Mouse (Mus musculus): ENCODE data around the gene Hacd3. TPM values are rescaled to one million over a fixed set of nuclear protein-coding genes. Genes with fewer than 3 reads are reported as not detected.

The Hacd3 gene
- polyA plus RNA-seq, 1 experiment from 2014 or later, result 105 TPM

DNA sequence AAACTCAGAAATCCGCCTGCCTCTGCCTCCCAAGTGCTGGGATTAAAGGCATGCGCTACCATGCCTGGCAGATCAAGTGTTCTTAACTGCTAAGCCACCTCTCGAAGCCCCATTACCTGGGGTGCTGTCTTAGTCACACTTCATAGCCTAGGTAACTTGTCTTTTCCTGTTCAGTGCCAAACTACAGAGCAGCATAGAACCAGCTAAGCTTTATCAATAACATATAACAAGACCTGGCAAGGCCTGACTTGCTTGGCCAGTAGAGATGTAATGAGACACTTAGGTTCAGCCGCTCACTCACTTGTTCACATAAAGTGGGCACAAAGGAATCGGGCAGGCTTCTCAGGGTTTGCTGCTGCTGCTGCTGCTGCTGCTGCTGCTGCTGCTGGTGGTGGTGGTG, 6.8 kb upstream of the Hacd3 start:
- H3K4me1 ChIP-seq, result peaks cover 13% of the 10 kb centered on the region
- peaks cover 8% of the 10 kb centered on the region for H3K27me3 ChIP-seq (ENCODE audit: poor library complexity, severe bottlenecking)
- H3K36me3 ChIP-seq (replicated peaks), result no peaks in the 10 kb centered on the region
- no peak overlapping the region for H3K27ac ChIP-seq
- 95% methylated on average over 5 of the region's 5 CpGs for WGBS
- no peak overlapping the region for H3K4me3 ChIP-seq
- no peaks in the 10 kb centered on the region for H3K9me3 ChIP-seq
- no peak for DNase-seq (ENCODE audit: extremely low spot score, low spot score)

DNA sequence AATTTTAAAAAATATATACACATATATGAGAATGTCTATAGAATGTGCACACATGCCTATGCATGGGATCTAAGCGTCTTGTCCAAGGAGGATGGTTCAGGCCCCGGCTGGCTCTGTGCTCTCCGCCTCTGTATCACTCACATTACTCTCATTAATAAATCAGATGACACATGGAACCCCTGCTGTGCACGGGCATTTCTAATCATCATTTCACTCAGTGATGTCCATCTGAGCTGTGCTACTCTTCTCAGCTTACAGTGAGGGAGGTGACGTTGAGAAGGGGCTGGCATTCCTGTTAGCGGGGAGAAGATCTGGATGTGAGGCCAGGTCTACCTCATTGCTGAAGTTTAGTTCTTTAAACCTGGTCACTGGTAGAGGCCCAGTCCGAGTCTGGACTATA, 5.7 kb upstream of the Hacd3 start:
- Histone ChIP-seq H3K4me3 (no peak overlapping the region), H3K4me1 (peaks cover 9% of the 10 kb centered on the region), H3K27me3 (ENCODE audit: poor library complexity, severe bottlenecking) (peaks cover 18% of the 10 kb centered on the region), H3K36me3 (replicated peaks) (no peaks in the 10 kb centered on the region), H3K9me3 (no peaks in the 10 kb centered on the region), H3K27ac (no peak overlapping the region)
- no peak for DNase-seq (ENCODE audit: extremely low spot score, low spot score)
- WGBS, result 90% methylated on average over 7 of the region's 7 CpGs

DNA sequence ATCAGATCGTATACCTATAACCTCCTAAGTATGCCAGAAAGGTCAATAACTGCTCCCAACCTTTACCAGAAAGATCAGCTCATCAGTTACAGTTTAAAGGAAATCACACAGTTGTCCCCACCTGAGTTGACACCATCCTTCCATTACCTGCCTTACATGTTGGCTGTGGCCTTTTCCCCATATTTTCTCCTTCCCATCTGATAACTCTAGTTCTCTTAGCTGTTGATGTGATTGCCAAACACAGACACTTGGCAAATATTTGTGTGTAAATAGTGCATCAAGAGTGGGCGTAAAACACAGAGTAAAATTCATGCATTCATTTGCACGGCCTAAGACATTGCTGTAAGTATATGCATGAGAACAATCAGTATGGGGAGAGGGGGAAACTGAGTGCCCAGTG, 2.0 kb upstream of the Hacd3 start:
- 92% methylated on average over 3 of the region's 3 CpGs for WGBS
- DNase-seq (ENCODE audit: extremely low spot score, low spot score), result no peak
- H3K9me3 ChIP-seq, result no peaks in the 10 kb centered on the region
- H3K27ac ChIP-seq, result no peak overlapping the region
- H3K27me3 ChIP-seq (ENCODE audit: poor library complexity, severe bottlenecking), result peaks cover 18% of the 10 kb centered on the region
- H3K4me3 ChIP-seq, result no peak overlapping the region
- peaks cover 43% of the 10 kb centered on the region for H3K4me1 ChIP-seq
- H3K36me3 ChIP-seq (replicated peaks), result no peaks in the 10 kb centered on the region

DNA sequence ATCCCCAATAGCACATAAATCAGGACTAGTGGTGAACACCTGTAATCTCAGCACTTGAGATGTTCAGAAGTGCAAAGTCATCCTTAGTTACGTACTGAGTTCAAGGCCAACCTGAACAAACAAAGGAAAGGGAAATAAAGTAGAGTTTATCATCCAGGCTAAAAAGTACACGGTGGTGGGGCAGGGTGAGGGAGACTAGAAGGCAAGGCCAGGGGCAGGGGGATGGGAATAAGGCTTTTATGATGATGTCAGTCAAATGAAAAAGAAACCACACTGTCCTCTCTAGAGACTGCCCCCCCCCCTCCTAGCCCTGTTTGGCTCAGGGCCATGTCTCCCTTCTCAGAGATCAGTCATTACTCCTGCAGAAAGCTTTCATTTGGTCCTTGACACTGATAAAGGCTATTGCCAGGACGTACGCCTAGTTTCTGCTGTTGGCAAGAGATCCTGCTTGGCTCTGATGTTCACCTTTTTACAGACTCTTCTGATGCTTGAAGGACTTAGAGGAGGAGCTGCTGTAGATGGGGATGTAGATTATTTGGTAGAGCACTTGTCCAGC, 1.2 kb upstream of the Hacd3 start:
- Histone ChIP-seq H3K4me3 (no peak overlapping the region), H3K27ac (peak overlapping the region; percentile 91), H3K4me1 (peaks cover 48% of the 10 kb centered on the region), H3K27me3 (ENCODE audit: poor library complexity, severe bottlenecking) (peaks cover 18% of the 10 kb centered on the region), H3K36me3 (replicated peaks) (no peaks in the 10 kb centered on the region), H3K9me3 (no peaks in the 10 kb centered on the region)
- 90% methylated on average over 4 of the region's 4 CpGs for WGBS
- DNase-seq (ENCODE audit: extremely low spot score, low spot score), result no peak

DNA sequence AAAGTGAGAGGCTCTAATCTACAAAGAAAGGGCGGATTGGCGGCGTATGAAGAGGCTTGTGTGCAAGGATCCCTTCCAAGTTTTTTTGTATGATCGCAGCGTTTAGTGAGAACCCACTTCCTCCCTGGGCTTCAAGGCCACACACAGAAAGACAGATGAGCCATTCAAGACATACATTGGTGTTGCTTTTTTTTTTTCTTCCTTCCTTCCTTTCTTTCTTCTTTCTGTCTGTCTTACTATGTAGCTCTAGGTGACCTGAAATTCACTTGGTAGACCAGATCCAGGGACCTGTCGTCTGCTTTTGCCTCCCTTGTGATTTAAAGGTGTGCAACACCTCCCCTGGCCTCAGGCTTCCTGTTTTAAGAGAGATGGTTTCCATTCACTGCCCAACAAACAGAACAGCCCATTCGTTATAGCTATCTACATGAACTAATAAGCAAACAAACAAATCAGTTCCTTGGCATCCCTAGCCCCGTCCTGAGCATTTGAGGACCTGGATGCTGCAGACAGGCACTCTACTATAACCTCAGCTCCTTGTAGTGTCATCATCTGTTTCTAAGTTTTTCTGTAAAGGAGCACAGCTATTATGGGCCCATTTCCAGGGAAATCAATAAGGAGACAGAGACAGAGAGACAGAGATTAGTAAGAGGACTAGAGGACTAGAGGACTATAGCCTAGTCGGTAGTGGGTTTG, 540 bp upstream of the Hacd3 start:
- no peaks in the 10 kb centered on the region for H3K9me3 ChIP-seq
- 20% methylated on average over 9 of the region's 9 CpGs for WGBS
- peak overlapping the region; percentile 91 for H3K27ac ChIP-seq
- peaks cover 18% of the 10 kb centered on the region for H3K27me3 ChIP-seq (ENCODE audit: poor library complexity, severe bottlenecking)
- no peak for DNase-seq (ENCODE audit: extremely low spot score, low spot score)
- H3K36me3 ChIP-seq (replicated peaks), result no peaks in the 10 kb centered on the region
- peaks cover 49% of the 10 kb centered on the region for H3K4me1 ChIP-seq
- peak overlapping the region; percentile 74 for H3K4me3 ChIP-seq

DNA sequence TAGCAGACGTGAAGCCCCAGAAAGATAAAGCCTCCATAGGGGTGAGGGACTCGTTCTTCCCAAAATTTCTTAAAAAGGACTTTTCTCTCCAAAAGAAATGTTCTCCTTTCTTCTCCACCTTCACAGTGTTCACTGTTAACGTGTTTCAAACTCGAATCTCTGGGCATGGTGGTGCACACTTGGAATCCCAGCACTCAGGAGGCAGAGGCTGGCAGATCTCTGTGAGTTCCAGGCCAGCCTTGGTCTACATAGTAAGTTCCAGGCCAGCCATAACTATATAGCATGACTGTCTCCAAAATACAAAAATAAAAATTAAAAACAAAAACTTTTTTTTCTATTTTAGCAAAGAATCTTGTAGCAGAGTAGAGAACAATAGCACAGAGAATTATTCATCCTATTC, 1.4 kb downstream of the Hacd3 start:
- Histone ChIP-seq H3K27ac (no peak overlapping the region), H3K36me3 (replicated peaks) (peaks cover 5% of the 10 kb centered on the region), H3K9me3 (no peaks in the 10 kb centered on the region), H3K4me1 (peaks cover 59% of the 10 kb centered on the region), H3K4me3 (peak overlapping the region; percentile 74), H3K27me3 (ENCODE audit: poor library complexity, severe bottlenecking) (peaks cover 18% of the 10 kb centered on the region)
- WGBS, result 81% methylated on average over 4 of the region's 4 CpGs
- DNase-seq (ENCODE audit: extremely low spot score, low spot score), result no peak

DNA sequence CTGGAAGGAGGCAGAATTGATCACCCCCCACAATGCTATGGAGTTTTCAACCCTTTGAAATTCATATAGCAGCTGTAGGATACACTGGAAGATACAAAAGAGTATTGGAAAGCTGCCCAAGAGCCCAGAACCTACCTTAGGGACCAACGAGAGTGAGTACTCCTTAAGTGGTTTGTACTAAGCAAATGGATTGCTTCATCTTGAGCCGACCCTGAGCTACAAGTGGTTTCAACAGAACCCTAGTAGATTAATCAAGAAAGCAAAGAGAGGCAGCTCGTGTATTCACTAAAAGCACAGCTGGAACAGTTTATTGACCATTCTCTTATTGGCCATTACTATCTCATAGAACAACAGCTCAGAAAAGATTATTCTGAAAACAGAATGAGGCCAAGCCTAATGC, 2.3 kb downstream of the Hacd3 start:
- peaks cover 7% of the 10 kb centered on the region for H3K36me3 ChIP-seq (replicated peaks)
- H3K27ac ChIP-seq, result no peak overlapping the region
- peaks cover 18% of the 10 kb centered on the region for H3K27me3 ChIP-seq (ENCODE audit: poor library complexity, severe bottlenecking)
- no peak for DNase-seq (ENCODE audit: extremely low spot score, low spot score)
- no peaks in the 10 kb centered on the region for H3K9me3 ChIP-seq
- H3K4me3 ChIP-seq, result peak overlapping the region; percentile 74; the same call in 1 of the 2 replicates
- H3K4me1 ChIP-seq, result peaks cover 59% of the 10 kb centered on the region
- 78% methylated on average over 3 of the region's 3 CpGs for WGBS

DNA sequence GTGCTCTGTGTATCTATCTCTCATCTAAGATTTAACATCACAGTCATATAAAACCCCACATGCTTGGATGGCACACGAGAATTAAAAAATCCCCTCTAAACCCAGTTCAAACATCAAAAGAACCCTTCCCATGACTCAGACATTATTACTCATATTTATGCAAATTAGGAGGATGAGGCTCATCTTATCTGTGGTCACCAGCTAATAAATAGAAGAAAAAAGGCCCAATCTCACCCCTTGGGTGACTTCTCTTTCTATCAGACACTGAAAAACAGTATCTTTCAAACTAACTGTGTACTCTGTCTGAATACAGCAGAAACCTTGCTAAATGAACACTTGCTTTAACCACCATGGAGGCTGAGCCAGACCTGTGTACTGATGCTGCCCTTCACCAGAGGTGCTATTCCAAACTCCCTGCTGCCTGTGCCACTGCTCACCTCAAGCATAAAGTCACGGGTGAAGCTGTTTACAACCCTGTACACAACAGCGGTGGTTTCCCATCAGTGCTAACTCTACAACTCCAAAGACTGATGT, 2.8 kb downstream of the Hacd3 start:
- no peaks in the 10 kb centered on the region for H3K9me3 ChIP-seq
- WGBS, result 85% methylated on average over 3 of the region's 3 CpGs
- peaks cover 7% of the 10 kb centered on the region for H3K36me3 ChIP-seq (replicated peaks)
- H3K4me1 ChIP-seq, result peaks cover 59% of the 10 kb centered on the region
- peaks cover 14% of the 10 kb centered on the region for H3K27me3 ChIP-seq (ENCODE audit: poor library complexity, severe bottlenecking)
- no peak overlapping the region for H3K4me3 ChIP-seq
- DNase-seq (ENCODE audit: extremely low spot score, low spot score), result no peak
- H3K27ac ChIP-seq, result no peak overlapping the region

DNA sequence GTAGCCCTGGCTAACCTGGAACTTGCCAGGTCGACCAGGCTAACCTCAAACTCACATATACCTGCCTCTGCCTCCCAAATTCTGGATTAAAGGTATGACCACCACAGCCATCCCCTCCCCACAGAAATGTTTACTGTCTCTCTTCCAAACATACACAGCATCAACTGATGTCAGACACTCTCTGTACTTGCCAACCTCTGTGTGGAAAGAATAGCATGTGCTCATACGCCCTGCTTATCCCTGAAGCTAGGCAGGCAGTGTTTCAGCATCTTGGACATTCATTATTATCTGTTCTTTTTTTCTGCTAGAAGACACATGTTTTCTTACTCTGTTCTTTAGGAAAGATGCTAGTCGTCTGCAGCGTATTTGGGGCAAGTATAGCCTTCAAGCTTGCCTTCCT, 3.6 kb downstream of the Hacd3 start:
- peaks cover 7% of the 10 kb centered on the region for H3K36me3 ChIP-seq (replicated peaks)
- peaks cover 6% of the 10 kb centered on the region for H3K27me3 ChIP-seq (ENCODE audit: poor library complexity, severe bottlenecking)
- H3K4me1 ChIP-seq, result peaks cover 59% of the 10 kb centered on the region
- no peak overlapping the region for H3K4me3 ChIP-seq
- no peaks in the 10 kb centered on the region for H3K9me3 ChIP-seq
- no peak for DNase-seq (ENCODE audit: extremely low spot score, low spot score)
- no peak overlapping the region for H3K27ac ChIP-seq
- WGBS, result 91% methylated on average over 4 of the region's 4 CpGs

DNA sequence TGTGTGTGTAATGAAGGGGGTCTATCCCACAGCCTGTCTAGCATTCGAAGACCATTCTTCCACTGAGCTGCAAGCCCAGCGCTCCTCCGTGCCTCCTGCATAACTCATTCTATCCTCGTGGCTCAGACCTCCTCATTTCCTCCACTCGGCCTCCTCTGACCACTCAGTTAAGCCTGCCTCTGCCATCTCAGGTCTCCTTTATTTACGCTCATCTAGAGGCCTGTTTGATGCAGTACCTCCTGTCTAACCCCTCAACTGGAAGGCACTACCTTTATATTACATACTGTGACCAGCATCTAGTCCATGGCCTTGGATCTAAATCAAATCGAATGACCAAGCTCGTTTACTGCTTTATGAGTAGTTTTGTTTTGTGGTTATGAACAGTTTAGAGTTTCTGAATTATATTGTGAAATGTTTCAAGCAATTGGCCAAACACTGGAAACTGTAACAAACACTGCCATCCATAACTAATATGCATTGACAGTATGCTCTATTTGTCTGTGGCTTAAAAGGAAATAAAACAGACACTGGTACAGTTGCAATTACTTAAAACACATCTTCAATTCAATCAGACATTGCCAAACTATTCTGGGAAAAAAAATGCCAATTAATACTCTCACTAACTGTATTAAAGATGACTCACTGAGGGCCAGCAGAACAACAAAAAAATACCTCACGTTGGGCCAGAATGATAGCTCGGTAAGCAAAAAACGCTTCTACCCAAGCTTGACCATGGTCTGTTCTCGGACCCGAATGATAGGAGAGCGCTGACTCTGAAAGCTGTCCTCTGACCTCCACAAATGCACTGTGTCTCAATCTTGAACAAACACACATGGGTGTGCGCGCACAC, 4.3 kb downstream of the Hacd3 start:
- no peaks in the 10 kb centered on the region for H3K27me3 ChIP-seq (ENCODE audit: poor library complexity, severe bottlenecking)
- no peak overlapping the region for H3K4me3 ChIP-seq
- peaks cover 7% of the 10 kb centered on the region for H3K36me3 ChIP-seq (replicated peaks)
- no peak for DNase-seq (ENCODE audit: extremely low spot score, low spot score)
- no peaks in the 10 kb centered on the region for H3K9me3 ChIP-seq
- no peak overlapping the region for H3K27ac ChIP-seq
- peaks cover 54% of the 10 kb centered on the region for H3K4me1 ChIP-seq
- 89% methylated on average over 16 of the region's 16 CpGs for WGBS

DNA sequence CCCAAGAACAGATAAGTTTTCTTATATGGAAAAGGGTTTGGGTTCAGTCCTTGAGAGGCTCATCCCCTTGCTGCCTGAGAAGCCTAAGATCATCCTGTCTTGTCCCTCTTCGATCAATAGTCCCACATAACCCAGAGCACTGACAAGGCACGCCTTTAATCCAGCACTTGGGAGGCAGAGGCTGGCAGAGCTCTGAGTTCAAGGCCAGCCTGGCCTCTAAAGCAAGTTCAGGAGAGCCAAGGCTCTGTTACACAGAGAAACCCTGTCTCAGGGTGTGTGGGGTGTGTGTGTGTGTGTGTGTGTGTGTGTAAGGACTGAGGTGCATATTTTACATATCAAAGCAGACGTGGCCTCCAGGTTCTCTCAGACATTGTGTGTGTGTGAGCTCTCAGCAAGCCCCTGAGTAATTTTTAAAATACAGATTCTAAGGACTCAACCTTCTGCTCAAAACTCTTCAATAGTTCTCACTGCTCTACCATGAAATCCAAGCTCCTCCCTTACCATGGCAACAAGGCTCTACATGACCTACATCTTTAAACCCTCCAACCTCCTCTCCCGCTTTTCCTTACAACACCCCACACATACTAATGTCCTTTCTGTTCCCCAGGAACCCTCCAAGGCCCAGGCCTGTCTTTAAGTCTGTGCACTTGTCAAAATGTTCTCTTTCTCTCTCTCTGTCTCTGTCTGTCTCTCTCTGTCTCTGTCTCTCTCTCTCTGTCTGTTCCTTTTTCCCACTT, 5.1 kb downstream of the Hacd3 start:
- DNase-seq (ENCODE audit: extremely low spot score, low spot score), result no peak
- no peak overlapping the region for H3K4me3 ChIP-seq
- H3K27me3 ChIP-seq (ENCODE audit: poor library complexity, severe bottlenecking), result no peaks in the 10 kb centered on the region
- H3K9me3 ChIP-seq, result no peaks in the 10 kb centered on the region
- 86% methylated on average over 4 of the region's 4 CpGs for WGBS
- H3K36me3 ChIP-seq (replicated peaks), result peaks cover 7% of the 10 kb centered on the region
- H3K27ac ChIP-seq, result no peak overlapping the region
- H3K4me1 ChIP-seq, result peaks cover 46% of the 10 kb centered on the region

DNA sequence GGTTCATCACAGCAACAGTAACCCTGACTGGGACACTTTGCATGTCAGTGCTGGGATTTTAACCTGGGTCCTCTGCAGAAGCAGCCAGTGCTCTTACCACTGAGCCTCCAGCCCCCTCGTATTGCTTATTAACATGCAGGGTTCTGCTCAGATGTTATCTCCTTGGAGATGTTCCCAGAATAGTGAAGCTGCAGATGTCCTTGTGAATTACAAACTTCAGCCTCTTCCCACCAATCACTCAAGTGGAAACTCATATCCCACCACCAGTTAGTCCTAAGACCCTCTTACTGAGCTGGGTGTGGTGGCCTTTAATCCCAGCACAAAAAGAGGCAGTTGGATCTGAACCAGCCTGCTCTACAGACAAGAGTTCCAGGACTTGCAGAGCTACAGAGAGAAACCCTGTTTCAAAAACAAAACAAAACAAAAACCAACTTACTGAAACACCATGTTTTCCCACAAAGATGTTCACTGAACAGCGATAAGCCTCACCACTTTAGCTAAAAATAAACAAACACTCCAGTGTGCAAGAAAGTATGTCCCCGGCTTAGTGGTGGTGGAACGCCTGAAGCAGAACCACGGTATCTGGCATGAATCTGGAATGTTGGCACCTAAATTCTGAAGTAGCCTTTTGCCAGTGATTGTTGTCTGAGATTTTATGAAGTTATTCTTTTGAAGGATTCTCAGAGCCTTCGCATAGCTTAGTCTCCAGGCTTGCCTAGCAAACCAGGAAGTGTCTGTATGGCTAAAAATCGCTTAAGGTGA, 5.9 kb downstream of the Hacd3 start:
- Histone ChIP-seq H3K4me3 (no peak overlapping the region), H3K36me3 (replicated peaks) (peaks cover 9% of the 10 kb centered on the region), H3K4me1 (peaks cover 38% of the 10 kb centered on the region), H3K9me3 (no peaks in the 10 kb centered on the region), H3K27ac (no peak overlapping the region), H3K27me3 (ENCODE audit: poor library complexity, severe bottlenecking) (no peaks in the 10 kb centered on the region)
- DNase-seq (ENCODE audit: extremely low spot score, low spot score), result no peak
- WGBS, result 91% methylated on average over 7 of the region's 7 CpGs

All from forebrain, embryonic 10.5 days (tissue).